Mouse (Mus musculus): ENCODE measurements around the gene Yy1.

Yy1 gene

GRCm38 (mm10) chr12:108792546-108793452, at the start of gene Yy1:
TSS of gene Yy1 (plus strand) at chr12:108792973.
- DNase-seq (ENCODE audit: low spot score) = peak; percentile 97

- DNase-seq (ENCODE audit: low spot score) = no peak
These were observed 46.8 kb upstream of the Yy1 start for GRCm38 (mm10) chr12:108745990-108746389.

- no peak for DNase-seq (ENCODE audit: low spot score)
These were observed 43.8 kb upstream of the Yy1 start for GRCm38 (mm10) chr12:108749019-108749418.

GRCm38 (mm10) chr12:108749454-108749853, 43.3 kb upstream of the Yy1 start:
- DNase-seq (ENCODE audit: low spot score) = no peak

GRCm38 (mm10) chr12:108750226-108750625, 42.5 kb upstream of the Yy1 start:
- no peak for DNase-seq (ENCODE audit: low spot score)

GRCm38 (mm10) chr12:108751790-108752189, 41.0 kb upstream of the Yy1 start:
- no peak for DNase-seq (ENCODE audit: low spot score)

GRCm38 (mm10) chr12:108755141-108755540, 37.6 kb upstream of the Yy1 start:
- no peak for DNase-seq (ENCODE audit: low spot score)

GRCm38 (mm10) chr12:108756611-108757010, 36.2 kb upstream of the Yy1 start:
- no peak for DNase-seq (ENCODE audit: low spot score)

- peak; percentile 97 for DNase-seq (ENCODE audit: low spot score)
These were observed 35.0 kb upstream of the Yy1 start for GRCm38 (mm10) chr12:108757717-108758257.

- no peak for DNase-seq (ENCODE audit: low spot score)
These were observed 34.5 kb upstream of the Yy1 start for GRCm38 (mm10) chr12:108758273-108758672.

- DNase-seq (ENCODE audit: low spot score) = no peak
These were observed 34.1 kb upstream of the Yy1 start for GRCm38 (mm10) chr12:108758682-108759081.

GRCm38 (mm10) chr12:108759266-108759665, 33.5 kb upstream of the Yy1 start:
- no peak for DNase-seq (ENCODE audit: low spot score)

GRCm38 (mm10) chr12:108760016-108760415, 32.8 kb upstream of the Yy1 start:
- no peak for DNase-seq (ENCODE audit: low spot score)

- DNase-seq (ENCODE audit: low spot score) = no peak
These were observed 32.2 kb upstream of the Yy1 start for GRCm38 (mm10) chr12:108760500-108761020.

- peak; percentile 21 for DNase-seq (ENCODE audit: low spot score)
These were observed 31.6 kb upstream of the Yy1 start for GRCm38 (mm10) chr12:108761209-108761608.

- no peak for DNase-seq (ENCODE audit: low spot score)
These were observed 31.1 kb upstream of the Yy1 start for GRCm38 (mm10) chr12:108761665-108762064.

GRCm38 (mm10) chr12:108763057-108763796, 29.5 kb upstream of the Yy1 start:
- DNase-seq (ENCODE audit: low spot score) = peak; percentile 56

- no peak for DNase-seq (ENCODE audit: low spot score)
These were observed 27.7 kb upstream of the Yy1 start for GRCm38 (mm10) chr12:108764917-108765678.

GRCm38 (mm10) chr12:108765751-108766221, 27.0 kb upstream of the Yy1 start:
- DNase-seq (ENCODE audit: low spot score) = peak; percentile 62

- DNase-seq (ENCODE audit: low spot score) = no peak
These were observed 26.5 kb upstream of the Yy1 start for GRCm38 (mm10) chr12:108766316-108766715.

GRCm38 (mm10) chr12:108766866-108767265, 25.9 kb upstream of the Yy1 start:
- DNase-seq (ENCODE audit: low spot score) = no peak

Measured in spleen, adult 12 weeks (tissue).